Mouse (Mus musculus) thymus, postnatal 14 days (tissue): ENCODE measurements at regions not wholly inside any gene's neighbourhood (a gene's known extent, or its start where the extent isn't known, plus 50 kb on each side); places are given as distances from the start of the nearest gene placed in this dataset.

Experiments used
- DNase-seq: peaks from one replicate; pipeline ENCODE4 v3.0.0; 2021

GRCm38 (mm10) chr4:97377593-97378542 is 194.9 kb upstream of the Gm10192 start:
- no peak for DNase-seq

- no peak for DNase-seq
These were observed 177.5 kb upstream of the Gm10192 start for GRCm38 (mm10) chr4:97360473-97360872.

- no peak for DNase-seq
These were observed 175.0 kb upstream of the Gm10192 start for GRCm38 (mm10) chr4:97357958-97358357.

- DNase-seq = no peak
These were observed 163.8 kb upstream of the Gm10192 start for GRCm38 (mm10) chr4:97346799-97347198.

DNA sequence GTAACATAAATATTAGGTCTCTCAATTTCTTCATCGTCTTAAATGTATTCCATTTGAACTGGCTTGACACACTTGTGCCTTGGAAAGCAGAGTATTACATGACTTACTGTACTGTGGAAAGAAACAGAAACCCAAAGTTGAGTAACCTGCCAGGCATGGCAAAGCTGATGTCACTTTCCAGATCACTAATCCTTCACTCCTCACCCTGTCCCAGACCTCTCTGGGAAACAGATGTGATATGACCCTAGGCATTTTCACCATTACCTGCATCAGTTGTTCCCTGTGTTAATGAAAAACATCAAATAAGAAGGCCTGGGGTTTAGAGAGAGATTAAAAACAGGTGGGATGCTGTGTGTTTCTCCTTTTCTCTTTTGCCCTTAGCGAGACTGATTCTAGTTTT is 161.4 kb upstream of the Gm10192 start:
- no peak for DNase-seq

DNA sequence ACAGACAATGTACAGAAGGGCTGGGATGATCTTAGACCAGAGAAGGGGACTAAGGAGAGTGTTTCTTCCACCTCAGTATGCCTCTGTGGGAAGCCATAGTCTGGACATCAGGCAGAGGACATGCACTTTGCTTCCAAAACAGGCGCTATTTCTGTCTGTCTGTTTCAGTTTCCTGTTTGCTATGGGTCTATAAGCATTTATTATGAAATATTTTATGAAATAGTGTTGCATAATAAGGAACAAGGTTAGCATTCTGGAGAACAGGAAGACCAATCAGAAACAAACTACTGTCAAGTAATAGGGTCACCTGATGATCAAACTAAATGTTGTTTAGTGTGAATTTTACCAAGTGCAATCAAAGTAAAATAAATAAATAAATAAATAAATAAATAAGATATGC is 160.4 kb upstream of the Gm10192 start:
- no peak for DNase-seq
